Mouse (Mus musculus) thymus, postnatal 25 days (tissue): Measurements from ENCODE around the gene Tenm3.

Experiments used
- DNase-seq: peaks from one replicate; pipeline ENCODE4 v3.0.0; 2022

Gene Tenm3

DNA sequence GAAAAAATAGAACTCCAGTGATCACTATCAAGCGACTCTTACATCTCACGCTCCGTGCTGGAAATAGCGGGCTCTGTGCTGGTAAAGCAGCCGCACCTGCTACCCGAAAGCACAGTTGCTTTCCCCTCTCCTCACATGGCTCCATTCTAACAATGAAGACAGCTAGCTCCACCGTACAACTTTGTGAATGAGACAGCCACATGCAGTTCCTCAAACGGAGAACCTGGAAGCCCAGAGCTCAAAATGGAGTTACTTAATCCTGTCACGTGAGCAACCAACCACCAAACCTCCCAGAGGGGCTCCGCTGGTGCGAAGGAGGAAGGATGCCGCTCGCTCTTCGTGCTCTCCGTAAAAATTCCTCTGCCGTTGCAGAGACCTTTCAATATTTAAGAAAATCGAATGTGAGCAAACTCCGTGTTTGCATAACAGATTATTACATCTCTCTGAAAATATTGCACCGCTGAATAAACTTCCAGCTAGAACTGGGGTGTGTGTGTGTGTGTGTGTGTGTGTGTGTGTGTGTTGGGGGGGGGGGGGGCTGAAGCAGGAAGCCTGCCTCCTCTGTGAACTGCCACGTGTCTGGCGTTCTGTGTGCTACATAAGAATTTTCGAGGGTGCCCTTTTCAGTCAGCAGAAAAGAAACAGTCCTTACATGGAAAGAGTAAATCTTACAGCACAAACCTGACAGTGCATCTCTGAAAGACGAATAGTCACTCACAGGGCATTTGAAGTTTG is 103.4 kb downstream of the Tenm3 start:
- DNase-seq, result no peak

DNA sequence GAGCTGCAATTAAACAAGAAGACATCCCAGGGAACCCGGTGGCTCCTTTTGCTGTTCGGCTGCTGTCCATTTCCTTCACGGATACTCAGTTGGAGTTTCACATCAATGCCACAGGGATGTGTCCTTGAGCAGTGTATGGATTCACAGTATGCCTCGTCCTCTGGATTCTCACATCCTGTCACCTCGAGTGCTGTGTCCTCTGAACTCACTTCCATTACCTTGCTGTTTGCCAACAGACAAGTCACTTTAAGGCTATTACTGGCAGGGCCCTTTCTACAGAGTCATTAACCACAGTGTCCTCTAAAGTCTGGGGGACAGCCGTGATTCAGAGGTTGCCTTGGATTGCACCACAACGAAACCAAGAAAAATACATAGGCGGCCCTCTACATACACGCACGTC is 110.0 kb downstream of the Tenm3 start:
- no peak for DNase-seq

DNA sequence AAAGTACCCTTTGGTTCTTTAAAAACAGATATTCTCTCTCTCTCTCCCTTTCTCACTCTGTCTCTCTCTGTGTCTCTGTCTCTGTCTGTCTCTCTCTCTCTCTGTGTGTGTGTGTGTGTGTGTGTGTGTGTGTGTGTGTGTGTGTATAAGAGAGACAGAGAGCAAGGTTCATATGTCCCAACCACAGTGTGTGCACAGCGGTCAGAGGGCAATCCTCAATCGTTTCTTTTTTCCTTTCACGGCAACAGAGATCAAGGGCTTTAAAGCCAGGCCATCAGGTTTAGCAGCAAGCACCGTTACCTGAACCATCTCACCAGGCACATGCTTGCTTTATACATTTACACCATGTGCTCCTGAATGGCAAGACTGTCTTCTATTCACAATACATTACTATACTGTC is 110.7 kb downstream of the Tenm3 start:
- DNase-seq, result no peak

DNA sequence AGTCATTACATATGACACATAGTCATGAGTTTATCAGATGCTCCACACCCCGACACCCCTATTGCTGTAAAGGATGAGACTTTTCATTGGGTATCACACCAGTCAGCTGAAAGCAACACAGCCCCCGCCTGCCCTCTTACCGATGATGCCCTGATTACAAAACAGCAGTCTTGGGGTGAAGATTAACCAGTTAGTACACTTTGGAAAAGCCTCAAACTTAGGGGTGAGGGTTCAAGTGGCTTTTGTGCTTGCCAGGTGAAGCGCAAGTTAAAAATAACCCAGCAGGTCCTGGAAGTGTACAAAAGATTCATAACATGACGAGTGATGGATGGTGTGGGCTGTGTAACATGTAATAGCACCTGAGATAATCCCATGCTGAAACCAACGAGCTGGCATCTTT is 113.0 kb downstream of the Tenm3 start:
- no peak for DNase-seq

DNA sequence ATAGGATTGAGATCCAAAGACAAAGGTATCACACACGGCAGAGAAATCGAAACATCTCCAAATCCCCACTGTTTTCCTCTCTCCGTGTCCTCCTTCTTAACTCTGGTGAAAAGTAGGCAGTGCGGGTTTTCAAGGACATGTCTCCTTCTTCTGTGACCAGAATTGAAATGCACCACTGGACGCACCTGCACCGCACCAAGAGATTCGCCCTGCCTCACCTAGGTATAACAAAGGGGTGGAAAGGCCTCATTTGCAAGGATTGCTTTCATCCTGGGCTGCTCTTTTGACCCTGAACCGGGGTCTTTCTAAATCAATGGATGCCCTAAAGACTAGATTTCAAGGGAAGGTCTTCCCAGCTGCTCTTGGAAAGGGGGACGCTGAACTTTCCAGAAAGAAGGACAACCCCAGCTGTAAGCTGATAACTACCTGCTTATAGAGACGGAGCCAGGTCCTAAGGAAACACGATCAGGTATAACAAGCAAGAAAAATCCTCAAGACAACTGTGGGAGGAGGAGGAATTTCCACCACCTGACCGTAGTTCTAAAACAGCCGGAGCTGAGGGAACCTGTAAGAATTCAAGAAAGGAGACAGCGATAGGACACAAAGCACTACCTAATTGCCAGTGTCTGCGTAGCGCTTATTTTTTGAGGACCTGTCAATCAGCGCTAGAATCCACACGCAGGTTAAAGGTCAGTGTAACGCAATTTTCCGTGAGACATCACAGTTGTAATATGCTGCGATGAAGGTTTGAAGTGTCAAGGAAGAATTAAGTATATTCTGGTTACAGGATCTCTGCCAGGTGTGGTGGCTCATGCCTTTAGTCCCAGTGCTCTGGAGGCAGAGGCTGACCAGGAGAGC is 114.7 kb downstream of the Tenm3 start:
- DNase-seq, result no peak

DNA sequence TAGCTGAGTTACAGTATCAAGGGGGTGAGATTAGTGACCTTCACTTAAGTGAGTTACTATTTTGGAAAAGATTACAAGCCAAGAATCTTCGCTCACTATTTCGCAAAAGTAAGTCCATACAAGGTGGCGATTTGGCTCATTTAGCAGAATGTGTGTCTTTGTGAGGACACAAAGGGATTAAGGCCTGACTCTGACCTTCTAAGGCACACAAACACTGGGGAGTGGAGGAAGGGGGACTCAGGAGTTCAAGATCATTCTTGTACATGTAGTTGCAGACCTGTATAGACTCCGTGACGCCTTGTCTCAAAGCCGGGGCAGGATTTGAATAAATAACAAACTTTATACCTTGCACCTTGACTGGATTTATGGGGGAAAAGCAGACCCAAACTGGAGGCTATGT is 115.7 kb downstream of the Tenm3 start:
- DNase-seq, result no peak

DNA sequence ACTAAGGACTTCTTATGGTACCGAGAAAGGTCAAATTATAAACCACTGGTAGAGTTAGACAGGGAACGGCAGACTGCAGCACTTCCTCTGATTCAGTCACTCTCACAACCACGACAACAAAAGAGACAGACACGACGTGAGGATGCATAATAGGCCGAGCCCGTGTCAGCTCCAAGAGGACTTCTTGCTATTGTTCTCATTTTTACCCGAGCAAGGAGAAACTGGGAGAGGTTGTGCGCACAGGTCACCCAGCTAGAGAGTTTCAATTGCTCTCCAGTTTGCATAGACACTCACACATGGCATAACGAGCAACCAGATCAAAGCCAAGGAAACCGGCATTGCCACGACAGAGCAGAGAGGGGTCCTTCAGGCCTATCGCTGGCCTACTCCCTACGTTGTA is 121.0 kb downstream of the Tenm3 start:
- no peak for DNase-seq

DNA sequence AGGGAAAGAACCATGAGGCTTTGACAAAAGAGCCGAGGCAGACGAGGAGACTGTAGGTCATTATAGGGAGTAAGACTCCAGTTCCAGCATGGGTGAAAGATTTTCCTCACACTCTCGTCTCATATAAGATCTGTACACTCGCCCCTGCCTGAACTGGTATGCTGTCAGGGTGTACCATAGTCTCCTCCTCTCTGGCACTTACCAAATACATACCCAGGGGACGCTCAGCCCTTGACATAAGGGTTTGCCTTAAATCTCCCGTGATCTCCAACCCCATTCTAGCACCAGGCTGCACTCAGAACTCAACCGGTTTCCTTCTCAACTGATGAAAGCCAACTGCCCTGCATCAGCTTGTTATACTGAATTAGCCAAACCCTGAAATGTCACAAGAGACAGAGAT is 121.4 kb downstream of the Tenm3 start:
- DNase-seq, result no peak

DNA sequence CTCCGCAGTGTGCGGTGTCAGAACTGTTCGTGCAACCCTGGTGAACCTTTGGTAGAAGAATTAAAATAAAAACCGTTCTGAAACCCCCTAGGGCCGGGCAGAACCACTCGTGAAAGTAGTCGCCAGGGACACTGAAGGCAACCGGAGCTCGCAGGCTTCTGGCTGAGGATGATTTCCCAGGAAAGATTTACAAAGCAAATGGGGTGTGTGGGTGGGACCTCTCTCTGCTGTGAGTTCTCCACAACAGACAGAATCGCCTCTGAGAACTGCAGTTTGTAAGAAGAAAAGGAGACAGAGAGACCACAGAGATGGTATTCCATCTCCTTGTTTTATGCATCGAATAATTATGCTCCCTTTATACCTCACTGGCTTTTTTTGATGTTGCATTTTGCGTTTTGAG is 122.4 kb downstream of the Tenm3 start:
- no peak for DNase-seq

DNA sequence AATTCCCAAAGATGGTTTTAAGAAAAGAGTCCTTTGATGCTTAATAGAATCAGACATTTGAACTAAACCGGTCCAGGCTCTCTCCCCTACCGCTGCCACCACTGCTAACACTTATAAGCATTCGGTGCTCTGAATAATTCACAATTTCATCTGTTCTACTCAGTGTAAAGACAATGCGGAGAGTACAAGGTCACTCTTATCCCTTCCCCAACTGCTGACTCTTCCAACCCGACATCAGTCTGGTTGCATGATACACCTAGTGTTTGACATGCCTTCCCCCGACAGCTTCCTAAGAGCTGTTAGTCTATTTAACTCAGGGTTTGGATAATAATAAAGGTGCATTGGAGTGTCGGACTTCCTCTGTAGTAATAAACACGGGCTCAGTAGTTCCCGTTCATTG is 128.1 kb downstream of the Tenm3 start:
- no peak for DNase-seq

DNA sequence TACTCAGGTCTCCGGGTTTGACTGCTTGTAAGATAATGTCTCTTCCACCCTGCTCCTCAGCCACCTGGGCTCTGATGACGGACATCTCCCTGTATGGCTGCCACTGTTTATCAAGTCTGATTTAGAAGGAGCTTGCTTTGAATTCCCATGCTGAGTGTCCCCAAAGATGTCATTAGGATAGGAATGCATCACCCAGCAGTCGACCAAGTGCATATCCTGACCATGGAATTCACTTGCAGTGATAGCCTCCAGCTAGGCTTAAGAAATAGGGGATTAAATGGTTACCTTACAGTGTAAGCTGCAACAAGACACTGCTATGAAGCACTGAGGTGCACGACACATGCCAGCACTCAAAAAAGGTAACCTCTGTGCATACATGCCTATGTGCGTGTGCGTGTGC is 137.1 kb downstream of the Tenm3 start:
- DNase-seq, result no peak

DNA sequence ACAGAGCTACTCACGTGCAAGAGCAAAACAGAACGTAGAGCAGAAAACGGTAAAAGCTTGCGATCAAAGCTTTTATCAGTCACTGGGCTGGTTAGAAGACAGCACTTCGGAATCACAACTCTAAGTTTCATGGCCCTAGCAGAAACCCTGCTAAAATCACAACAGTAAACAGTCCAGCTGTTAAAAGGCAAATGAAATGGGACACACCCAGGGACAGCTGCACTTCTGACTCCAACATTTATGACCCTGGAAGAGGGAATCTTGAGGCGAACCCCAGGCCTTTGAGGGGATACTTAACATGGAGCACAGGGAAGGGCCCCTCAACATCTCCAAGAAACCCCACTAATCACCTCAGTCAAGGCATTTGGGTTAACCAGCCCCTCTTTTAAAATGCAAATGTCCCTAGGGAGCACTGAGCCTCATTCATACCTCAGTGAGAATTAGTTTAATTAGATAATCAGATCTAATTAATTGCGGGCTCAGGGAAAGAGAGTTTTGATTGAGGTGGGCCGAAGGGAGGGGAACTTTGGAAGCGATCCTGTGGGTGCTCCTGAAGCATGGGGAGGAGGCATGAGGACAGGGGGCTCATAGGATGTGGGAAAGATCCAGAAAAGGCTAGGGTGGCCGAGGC is 138.8 kb downstream of the Tenm3 start:
- DNase-seq, result no peak

DNA sequence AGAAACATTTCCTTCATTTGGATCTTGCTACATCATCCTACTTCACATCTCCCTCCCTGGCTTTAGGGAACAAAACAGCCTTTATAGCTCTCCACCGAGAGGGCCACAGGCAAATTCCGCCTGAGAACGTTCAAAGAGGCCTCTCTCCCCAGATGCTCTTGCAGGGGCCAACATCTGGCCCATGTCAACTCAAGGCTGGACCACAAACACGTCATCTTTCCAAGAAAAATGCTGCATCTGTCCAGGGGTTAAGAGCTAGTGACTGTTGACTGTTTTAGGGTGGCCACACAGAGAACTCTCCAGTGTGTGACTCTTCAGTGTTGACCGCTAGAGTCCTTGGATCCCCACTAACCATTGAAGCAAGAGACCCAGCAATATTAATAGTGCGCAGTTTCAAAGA is 139.3 kb downstream of the Tenm3 start:
- DNase-seq, result no peak

DNA sequence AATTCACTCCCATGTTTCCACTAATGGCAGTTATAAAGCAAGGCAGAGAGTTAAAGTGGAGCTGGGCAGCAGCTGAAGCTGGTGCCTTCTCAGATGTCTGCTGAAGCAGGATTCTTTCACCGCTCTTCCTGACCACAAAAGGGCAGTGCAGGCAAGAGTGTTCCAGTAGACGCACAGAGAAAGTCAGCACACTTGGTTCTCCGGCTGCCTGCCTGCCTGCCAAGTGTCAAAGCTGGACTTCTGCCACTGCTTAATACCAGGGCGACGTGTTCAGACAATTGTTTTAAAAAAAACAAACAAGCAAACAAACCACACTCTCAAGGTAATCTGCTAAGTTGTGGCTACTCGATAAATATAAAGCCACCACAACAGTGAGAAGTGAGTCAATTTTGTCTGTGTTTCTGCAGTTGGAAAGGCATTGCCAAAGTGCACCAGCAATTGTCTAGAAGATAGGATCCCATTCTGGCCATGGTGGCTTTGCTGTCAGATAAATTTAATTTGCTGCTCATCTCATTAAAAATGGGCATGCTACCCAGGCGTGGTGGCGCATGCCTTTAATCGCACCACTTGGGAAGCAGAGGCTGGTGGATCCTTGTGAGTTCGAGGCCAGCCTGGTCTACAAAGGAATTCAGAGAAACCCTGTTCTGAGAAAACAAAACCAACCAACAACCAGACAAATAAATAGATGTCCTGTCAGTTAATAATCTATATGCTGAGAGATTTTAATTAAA is 152.9 kb downstream of the Tenm3 start:
- DNase-seq, result no peak

DNA sequence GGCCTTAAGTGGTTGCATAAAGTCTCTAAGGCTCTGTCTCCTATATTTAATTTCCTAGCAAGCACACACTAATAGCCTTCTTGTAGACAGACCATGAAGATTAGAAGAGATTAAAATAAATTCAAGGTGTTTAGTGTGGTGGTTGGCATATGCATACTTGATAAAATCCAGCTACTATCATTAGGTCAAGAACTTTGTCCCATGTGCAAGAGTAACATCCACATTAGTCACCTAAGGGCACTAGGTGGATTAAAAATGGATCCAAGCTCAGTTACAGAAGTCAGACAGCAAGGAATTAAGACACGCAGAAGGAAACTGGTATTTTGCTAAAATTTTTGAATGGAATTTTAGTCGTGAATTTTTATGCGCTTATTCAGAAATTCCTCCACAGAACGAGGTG is 155.0 kb downstream of the Tenm3 start:
- DNase-seq, result no peak

DNA sequence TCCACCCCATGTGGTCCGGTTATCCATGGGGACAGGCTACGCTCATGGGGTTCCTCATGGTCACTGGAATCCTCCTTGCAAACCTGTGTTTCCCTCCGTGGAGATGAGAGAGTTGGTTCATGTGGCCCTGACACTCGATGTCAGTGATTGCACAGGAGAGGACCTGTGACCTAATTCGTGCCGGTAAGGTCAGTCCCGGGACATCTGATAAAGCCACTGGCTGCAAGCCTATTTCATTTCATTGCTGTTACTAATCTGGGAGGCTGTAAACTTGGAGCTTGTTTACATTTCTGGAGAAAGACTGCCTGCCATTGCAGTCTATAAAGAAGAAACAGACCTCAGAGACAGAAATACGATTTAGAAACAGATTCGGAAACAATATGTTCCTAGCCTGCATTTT is 155.6 kb downstream of the Tenm3 start:
- no peak for DNase-seq

DNA sequence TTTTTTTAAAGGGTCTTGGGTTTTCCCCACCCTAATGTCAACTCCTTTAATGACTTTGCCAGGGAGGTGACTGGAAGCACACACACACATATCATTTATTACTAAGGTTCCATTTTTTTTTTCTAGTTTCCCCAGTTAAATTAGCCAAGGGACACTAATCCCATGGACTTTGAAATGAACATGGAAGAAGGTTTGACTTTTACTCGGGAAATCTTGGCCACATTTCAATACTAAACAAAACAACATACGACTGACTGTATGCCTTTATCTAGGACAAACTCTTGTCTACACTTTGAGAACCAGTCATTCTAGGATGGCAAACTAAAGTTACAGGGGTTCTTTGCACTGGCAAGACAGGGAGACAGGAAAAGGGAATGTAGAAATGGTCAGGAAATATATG is 170.3 kb downstream of the Tenm3 start:
- DNase-seq, result no peak

DNA sequence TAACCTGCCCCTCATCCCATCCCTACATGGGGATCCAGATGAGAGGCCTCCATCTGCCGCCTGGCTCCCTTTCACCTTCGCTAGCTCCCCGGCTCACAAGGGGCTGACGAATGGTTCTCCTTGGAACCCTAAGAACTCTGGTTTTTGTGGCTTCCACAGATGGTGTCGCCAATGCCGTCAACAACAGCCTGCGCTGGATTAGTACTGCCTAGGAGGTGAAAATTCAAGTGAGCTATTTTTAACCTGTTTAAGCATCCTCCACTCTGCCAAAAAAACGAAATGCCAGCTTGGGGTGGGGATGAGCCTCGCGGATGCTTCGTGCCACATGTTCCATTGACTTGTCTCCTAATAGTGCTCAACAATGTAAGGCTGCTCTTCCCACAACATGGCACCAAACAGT is 171.3 kb downstream of the Tenm3 start:
- no peak for DNase-seq

DNA sequence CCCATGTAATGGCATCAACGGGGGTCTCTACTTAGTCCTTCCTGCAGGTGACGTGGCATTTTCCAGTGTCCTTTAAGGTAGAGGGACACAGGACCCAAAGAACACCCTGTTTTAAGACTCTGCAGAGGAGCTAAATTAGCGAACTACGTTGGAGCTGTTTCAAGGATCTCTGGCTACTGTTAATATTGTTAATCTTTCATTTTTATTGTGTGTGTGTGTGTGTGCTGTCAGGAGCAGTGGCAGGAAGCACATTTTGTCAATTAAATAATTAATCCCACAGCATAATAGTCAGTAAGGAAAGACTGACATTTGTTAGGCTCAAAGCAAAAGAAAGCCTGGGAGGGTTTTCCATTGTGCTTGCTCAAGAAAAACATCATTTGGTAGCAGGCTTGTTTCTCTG is 172.4 kb downstream of the Tenm3 start:
- no peak for DNase-seq

DNA sequence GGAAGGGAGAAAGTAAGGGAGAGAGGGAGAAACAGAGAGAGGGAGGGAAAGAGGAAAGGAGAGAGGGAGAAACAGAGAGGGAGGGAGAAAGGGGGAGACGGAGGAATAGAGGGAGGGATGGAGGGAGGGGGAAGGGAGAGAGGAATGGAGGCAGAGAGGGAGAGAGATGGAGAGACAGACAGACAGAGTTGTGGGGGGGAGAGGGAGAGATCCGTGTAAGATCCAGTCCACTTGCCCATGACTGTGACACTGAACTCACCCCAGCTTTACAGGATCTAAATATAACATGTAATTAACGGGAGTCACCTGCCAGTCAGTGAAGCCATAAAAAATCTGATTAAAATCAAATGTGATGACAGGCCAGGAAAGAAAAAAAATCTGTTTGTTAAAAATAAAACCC is 172.9 kb downstream of the Tenm3 start:
- DNase-seq, result no peak

DNA sequence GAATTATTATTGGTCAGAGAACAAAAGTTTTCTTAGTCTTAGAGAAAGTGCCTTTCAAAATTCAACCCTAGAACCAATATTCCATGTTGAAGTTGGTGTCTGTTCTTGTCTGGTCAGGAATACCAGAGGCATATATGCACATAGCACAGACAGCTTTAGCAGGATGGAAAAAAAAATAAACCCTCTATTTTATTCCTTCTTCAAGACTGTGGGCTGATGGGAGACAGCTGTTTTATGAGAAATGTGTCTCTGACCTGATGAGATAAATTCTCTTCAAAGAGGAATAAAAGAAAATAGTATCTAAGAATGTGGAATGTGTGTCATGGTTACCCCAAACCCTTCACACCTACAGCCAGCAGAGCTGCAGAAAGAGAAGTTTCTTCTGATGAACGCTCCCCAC is 173.4 kb downstream of the Tenm3 start:
- no peak for DNase-seq

DNA sequence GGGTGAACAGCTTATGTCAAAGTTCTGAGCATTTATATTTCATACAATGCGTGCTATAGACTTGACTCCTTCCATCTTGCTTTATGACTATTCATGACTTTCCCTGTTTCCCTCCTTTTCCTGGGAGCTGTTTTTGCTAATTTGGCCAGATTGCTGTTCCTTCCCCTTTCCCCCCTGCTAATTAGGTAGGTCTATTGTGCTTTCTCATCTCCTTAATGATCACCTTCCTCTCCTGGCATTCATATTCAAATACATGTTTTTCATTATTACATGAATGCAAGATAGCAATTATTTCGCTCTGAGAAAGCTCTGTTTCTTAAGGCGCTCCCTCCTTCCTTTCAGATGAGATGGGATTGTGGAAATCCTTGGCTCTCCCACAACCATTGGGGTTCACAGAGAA is 178.6 kb downstream of the Tenm3 start:
- DNase-seq, result no peak

DNA sequence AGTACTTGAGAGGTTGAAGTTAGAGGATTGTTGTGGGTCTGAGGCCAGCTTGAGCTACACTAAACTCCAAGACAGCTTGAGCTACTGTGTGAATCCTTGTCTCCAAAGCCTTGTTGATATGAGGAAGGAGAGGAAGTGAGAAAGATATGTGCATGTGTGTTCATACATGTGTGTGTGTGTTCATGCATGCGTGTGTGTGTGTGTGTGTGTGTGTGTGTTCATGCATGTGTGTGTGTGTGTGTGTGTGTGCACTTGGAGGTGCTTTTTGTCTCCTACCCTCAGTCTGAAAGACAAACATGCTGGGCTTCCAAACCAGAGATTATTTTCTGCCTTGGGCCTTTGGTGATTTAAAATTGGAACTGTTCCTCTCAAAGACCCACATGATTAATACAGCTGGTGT is 184.5 kb downstream of the Tenm3 start:
- DNase-seq, result no peak
